Mouse (Mus musculus): ENCODE results near the gene Gm21294.
A peak's percentile ranks its signal among the peaks of the same experiment; 100 is the strongest.
"Not testable (repeated sequence)": the region's sequence is repeated elsewhere in the genome, so short reads cannot be mapped to it uniquely, and the experiment has no call there.

Gene Gm21294

DNA sequence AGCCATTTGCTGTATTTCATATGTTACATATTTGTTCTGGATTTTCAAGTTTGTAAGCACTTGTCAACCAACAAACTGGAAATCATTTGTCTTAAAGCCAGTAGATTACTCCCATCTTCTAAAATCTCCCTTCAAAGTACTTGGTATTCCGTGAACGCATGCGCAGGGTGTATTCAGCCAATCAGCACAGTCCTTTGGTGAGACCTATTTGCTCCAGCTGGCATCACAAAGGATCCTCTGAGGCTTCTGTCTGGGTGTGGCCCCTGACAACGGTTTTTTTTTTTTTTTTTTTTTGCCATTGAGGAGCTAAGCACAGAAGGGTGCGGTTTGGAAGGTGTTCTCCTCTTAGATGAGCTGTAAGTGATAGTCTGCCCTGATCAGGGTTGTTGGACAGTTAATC lies at the start of gene Gm21294:
Gm21294 (plus strand) TSS at position 301 of the 400 bp plus-strand sequence.
- not testable (repeated sequence) for DNase-seq

DNA sequence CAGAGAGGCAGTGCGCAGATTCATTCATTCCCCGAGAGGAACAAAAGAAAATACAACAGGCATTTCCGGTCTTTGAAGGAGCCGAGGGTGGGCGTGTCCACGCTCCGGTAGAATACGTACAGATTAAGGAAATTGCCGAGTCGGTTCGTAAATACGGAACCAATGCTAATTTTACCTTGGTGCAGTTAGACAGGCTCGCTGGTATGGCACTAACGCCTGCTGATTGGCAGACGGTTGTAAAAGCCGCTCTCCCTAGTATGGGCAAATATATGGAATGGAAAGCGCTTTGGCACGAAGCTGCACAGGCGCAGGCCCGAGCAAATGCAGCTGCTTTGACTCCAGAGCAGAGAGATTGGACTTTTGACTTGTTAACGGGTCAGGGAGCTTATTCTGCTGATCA lies 73.6 kb downstream of the Gm21294 start:
- peak; percentile 24 for DNase-seq
